Mouse (Mus musculus) right cerebral cortex, postnatal 25 days (tissue): ENCODE measurements around the gene Bche.

Experiments
- DNase-seq: peaks from one replicate; pipeline ENCODE4 v3.0.0; 2022

Bche gene

DNA sequence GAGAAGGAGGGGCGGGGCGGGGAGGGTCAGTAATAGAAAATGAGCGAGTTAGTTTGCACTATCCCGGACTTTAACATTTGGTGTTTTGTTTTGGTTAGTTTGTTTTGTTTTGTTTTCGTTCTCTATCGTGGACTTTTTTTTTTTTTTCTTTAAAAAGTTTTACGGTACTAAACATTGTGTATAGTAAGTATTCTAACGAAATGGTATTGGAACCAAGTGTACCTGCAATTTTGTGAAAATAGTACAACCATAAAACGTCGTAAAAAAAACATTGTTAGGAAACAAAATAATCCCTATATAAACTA, at the start of gene Bche:
Gene Bche (minus strand): TSS at position 6 of the 305 bp plus-strand sequence.
- DNase-seq = no peak

DNA sequence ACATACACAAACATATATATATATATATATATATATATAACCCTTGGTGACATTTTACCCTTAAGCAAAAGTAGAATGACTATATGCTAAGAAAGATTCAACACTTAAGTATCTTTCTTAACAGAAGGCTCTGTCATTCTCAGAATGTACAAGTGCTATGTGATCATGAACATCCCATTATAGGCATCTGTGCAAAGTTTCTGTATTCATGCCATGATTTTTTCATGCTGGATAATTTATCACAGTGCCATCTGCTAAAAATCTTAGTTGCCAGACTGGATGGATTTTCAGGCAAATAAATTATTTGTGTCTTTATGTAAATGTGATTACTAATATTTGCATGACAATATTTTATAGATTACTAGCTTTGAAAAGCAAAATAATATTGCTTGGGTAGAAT, 33.8 kb upstream of the Bche start:
- no peak for DNase-seq

DNA sequence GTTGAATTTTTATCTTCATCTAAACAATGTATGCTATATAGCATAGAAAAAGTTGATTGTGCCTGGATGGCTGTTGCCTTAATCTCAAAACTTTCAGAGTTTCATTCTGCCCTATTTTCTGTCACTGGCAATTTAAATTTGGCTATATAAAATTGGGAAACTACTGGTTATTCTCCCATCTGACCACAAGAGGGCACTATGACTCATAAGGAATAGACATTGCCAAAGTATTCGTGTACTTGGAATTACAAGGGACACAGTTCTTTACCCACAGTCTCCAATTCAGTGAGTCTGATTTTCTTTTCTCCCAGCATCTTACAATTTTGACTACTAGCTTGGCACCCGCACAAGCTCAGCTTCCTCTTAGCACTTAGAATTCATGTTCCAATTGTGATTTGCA, 23.5 kb upstream of the Bche start:
- no peak for DNase-seq

DNA sequence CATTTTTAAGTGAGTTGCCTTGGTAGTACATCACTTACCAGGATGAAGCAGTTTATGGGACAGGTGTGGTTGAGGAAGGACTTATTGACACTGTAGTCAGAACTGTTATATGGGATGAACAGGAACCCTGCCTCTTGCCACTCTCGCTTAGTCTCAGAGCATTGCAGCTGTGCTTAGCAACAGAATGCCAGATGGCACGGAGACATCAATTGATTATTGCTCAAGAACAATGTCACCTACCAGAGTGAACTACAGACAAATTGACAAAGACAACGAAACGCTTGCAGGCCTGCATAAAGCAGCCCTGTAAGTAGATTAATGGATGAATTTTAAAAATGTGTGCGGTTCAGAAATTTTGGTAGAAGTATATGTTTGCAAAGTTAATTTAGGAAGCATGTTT, 21.3 kb upstream of the Bche start:
- no peak for DNase-seq

DNA sequence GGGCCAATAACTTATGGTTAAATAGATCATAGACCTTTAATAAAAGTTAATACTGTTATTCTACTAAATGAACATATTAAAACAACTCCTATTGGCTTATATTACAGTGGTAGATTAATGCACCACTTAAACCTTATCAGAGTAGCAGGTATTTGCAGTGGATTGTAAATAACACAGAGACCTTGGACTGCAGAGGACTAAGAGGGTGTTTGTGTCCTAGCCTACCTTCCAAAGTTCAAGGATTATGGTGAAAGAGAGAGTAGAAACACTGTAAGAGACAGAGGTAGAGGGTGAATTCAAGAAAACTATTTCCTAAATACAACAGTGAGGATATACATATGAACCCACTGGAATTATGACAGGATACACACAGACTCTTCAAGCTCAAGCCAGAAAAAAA, 17.5 kb upstream of the Bche start:
- no peak for DNase-seq

DNA sequence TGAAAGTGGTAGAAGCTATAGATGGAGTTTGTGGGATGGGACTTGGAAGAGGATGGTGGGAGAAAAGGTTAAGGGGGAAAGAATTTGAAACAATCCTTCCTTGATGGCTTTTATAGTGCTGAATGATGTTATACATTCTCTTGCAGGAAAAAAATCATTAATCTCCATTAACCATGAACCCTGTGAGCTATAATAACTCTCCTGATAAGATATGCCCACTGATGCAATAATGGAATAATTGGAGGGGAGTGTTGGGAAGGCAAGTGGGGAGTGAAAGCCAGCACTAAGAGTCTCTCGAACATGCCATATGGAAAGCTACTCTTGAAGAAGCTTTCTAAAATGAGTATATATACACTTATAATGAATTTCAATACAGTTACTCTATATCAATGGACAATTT, 16.7 kb upstream of the Bche start:
- no peak for DNase-seq

DNA sequence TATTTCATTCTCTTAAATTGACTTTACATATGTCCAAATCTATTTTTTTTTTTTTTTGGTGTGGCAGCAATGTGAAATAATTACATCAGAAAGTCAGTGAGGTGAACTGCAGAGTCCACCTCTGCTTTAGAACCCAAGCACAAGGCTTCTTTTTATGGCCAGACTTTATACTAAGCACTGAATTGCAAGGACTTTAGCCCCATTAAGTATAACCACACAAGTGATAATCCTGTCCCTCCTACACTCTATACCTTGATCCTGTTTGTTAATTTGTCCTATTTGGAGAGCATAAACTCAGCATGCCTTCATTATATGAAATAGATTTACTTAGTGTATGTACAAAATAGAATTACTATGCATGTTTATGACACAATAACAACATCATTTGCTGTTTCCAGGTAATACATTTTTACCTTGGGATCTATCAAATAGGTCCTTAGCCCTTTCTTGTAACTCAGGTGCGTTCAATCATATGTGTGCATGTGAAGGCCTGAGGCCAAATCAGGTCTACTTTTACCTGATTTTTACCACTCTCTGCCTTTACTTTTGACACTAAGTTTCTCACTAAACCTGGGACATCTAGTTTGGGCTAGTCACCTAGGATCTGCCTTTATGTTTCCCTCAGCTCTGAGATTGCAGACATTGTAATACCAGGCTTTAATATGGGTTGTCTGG, 9.5 kb upstream of the Bche start:
- DNase-seq = no peak

DNA sequence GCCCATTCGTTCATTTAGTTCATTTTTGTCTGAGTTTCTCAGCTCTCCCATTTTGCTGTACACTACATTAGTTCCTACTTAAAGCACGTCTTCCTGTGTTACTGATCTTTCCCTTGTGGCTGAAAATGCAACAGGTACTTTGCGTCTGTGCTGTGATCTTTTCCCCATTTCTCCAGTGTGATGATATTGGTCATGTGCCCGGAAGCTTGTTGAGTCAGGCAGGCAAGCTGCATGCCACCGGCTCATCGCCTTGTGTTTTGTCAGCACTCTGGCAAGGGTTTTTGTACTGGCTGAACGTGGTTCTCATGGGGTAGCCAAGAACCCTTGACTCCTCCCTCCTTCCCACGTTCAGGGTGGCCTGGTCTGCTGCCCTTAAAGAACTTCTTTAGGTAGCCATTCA, 1.7 kb upstream of the Bche start:
- no peak for DNase-seq

DNA sequence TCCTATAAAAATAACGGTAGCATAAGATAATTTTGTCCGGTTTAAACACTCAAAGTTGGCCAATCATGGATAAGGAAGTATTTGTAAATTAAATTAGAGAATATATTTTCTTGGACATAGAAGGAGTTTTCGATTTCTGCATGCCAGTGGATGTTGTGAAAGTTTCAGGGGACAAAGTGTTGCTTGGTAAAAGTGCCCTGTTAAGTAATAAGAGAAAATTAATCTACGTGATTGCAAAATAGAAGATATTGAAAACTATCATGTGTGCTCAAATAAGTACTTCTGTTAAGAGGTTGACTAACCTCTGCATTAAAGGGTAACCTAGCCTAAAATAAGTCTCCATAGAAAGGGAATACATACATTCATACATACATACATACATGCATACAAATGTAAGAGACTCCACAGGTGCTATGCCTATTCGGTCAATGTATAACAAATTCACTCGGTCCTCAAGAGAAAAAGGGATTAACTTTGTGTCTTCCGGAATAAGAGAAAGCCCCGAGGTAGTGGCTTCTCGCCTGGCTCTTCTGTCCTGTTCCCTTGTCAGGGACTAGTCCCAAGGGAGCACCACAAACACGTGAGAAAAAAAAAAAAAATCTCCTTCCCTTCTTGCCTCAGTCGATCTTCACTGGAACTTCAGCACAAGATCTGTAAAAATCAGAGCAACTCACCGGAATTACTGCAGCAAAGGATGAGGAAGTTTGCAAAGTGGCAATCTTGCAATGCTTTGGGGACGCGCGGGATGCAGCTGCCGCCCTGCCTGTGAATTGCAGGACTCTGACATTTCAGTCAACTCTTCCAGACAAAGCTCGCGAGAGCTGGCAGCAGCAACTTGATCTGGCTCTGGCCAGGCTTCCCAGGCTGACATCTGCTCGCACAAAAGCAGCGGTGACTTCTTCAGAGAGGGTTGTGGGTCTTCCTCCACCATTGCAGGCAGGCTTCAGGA, 480 bp downstream of the Bche start:
- DNase-seq = no peak

DNA sequence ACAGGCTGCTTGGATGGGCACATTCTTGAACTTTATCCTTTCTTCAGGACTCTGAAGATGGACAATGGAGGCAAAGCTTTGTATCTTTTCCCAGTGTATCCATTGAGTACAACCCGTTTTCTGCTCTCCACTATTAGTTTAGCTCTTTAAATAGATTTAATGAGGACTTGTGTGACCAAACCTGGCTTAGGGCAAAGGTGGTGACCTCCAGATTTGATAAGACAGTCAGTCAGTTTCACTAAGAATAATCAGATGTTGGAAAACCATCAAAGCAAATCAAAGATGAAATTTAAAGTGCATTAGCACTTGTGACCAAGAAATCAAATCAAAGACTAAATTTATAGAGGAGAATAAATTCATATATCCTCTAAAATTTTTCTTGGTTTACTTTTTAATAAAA, 1.7 kb downstream of the Bche start:
- DNase-seq = no peak

DNA sequence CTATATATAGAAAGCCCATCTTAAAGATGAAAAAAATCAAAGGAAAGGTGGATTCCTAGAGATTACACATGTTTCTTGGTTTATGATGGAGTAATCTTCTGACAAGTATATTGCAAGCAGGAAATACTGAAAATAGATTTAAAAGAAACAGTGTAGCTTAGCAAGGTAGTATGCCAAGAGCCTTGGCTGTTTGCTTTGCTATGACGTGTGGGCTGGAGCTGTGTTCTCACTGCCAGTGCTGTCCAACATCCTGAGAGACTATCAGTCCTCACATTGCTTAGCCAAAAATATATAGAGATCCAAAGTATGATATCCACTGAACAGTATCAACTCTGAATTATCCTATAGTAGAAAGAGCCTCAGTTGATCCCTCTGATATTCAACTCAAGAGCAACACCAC, 9.3 kb downstream of the Bche start:
- no peak for DNase-seq

DNA sequence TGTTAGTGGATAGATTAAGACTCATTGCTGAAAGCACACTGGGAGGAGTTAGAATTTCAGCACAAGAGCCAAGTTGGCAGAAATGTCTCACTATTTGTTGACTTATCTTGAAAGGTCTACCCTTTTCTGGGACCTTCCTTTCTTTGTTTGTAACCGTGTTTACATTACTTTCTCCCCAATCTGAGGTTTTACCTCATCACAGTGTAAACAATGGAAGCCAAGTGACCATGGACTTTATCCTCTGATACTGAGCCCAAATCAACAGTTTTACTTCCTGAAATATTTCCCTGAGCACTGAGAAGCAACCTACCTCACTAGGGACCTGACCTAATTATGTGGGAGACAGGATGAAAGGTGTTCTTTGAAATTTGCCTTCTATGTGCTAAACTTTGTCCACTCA, 34.9 kb downstream of the Bche start:
- DNase-seq = no peak

DNA sequence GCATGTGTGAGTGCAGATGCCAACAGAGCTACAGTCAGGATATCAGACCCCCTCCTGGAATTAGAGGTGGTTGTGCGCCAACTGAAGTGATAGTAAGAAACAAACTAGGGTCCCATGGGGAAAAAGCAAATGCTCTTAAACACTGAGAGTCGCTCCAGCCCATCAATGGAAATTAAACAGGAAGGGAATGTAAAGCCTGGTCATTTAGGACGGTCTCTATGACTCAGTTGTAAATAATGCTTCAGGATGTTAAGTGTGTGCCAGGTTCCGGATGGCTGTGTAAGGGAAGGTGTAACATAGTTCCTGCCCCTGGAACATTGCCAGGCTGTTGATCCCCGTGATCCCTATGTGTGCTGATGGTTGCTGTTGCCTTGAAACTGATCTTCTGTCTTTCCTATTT, 40.0 kb downstream of the Bche start:
- no peak for DNase-seq

DNA sequence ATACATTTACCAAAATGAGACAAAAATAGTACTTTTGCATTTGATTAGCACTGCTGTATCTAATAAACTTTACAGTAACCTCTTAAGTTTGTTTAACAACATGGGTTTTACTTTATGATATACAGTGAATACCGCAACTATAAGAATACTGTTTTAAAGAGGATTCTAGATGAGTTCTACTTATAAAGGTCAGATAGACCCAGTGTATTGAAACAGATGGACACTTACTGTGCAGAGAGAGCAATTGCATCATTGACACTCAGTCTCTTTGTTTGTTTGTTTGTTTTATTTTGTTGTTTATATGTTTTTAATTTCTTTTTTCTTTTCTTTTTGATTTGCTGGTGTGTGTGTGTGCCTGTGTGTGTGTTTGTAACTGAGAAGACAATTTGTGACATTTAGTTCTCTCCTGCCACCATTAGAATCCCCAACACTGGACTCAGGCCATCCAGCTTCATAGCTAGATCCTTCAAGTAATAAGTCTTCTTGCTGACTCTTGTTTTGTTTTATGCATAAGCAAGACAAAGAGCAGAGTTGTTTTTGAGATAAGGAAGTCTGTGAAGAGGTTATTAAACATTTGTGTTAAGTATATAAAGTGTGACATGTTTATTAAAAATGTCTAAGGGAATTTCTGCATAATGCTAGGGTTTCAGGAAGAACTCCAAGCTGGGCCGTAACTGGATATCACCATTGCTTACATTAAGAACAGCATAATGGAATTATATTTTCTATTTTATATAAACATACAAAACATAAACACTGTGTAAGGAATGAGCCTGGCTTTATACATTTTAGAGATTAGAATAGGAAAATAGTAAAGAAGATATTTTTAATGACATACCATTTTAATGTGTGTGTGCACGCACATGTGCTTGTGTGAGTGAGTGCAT, 40.7 kb downstream of the Bche start:
- DNase-seq = no peak

DNA sequence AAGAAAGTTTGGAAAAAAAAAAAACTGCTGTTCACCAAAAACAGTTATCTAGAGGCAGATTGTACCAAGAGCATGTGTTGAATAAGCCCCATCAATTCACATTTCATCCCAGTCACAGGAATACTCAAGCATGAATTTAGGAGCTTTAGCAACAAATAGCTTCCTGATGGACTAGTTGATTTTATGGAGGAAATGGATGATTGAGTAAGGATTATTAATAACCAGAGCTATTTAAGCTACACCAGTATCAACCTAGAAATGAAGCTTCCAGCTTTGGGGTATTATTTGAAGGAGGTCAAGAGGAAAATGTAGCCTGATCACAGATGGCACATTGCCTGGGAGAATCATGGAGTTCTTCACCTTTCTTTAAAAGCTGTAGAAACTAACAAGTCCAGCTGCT, 57.9 kb downstream of the Bche start:
- no peak for DNase-seq

DNA sequence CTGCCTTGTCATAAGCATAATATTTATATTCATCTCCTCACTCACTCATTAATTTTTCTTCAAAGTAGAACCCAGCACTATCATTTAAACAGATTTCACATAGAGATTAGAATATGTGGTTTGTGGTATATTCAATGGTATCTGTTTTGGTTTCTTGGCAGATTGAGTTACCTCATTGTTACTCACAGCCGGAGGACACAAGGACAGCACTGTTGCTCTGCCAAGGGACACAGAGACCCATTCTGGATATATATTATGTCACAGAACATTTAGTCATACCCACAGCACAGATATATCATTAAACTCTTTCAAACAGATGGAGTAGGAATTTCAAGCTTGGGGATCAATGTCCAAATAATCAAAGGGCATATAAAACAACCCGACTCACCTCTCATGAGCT, 61.2 kb downstream of the Bche start:
- no peak for DNase-seq

DNA sequence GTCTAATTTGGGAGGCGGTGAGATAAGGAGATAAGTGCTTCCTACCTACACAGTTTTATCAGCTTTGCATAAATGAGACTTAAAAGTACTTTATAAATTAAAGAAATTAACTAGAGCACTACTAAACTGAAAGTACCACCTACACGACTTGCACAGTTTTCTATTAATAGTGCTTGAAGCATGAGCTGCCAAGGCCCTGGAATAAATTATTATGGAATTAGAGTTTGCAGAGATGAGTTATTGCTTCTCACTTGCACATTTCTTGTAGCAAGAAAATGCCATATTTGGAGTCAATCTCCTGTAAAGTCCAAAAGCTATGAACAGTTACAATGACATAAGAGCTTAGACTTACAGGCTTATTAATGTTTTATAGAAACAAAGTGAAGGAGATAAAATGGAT, 96.8 kb downstream of the Bche start:
- DNase-seq = no peak

DNA sequence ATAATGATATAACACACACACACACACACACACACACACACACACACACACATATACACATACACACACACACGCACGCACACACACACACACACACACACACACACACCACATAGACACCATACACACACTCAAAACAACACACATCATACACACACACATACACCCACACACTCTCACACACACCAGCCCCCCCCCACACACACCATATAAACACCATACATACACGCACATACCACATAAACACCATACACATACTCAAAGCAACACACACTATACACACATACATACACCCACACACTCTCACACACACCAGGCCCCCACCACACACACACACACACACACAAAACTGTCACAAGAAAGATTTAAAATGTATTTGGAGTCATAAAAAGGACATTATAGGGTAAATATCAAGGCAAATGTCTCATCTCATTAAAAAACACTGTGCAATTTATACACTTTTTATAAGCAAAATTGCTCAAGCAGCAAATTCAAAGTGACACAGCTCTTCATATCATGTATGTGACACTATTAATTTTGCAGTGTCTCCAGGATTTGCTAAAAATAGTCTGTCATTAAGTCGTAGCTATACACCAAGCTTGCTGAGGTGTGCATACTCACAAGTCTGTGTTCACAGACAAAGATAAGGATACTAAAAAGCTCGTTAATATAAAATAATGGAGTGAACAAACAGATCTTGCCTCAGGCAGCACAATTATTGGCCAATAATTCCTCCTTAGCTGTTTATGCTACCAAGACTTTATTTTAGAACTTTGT, 116.3 kb downstream of the Bche start:
- DNase-seq = no peak
